Mouse (Mus musculus) forebrain, embryonic 14.5 days (tissue): ENCODE measurements around the gene Ptpn23. TPM values are rescaled to one million over a fixed set of nuclear protein-coding genes. Genes with fewer than 3 reads are reported as not detected.

ENCODE experiments used
- ATAC-seq: fragments of 200-750 bp; cut with Nextera tagmentation; 2 replicates; pipeline ENCODE4 v1.8.0; 2017; ENCODE audit warnings: mild to moderate bottlenecking, moderate library complexity
- DNase-seq: peaks from one replicate; pipeline ENCODE4 v3.0.0-alpha.2; 2015; ENCODE audit warnings: low spot score
- H3K27ac ChIP-seq: fragments of 300-500 bp; sonication (generic); 2 replicates; pipeline ENCODE4 v1.5.1; 2014; ENCODE audit warnings: low read depth, mild to moderate bottlenecking, control low read depth, low read length, moderate library complexity
- H3K27me3 ChIP-seq: fragments of 300-500 bp; sonication (generic); replicated peaks from 2 replicates; pipeline ENCODE4 v1.6.1; 2014; ENCODE audit warnings: low read length, control low read depth, mixed read lengths; ENCODE audit not compliant: control insufficient read depth, insufficient read depth
- H3K36me3 ChIP-seq: fragments of 300-500 bp; sonication (generic); 2 replicates; pipeline ENCODE4 v1.6.1; 2014; ENCODE audit warnings: low read length, control low read depth; ENCODE audit not compliant: control insufficient read depth, insufficient read depth
- H3K4me1 ChIP-seq: fragments of 300-500 bp; sonication (generic); 2 replicates; pipeline ENCODE4 v1.6.1; 2014; ENCODE audit warnings: antibody characterized with exemption, low read length, control low read depth; ENCODE audit not compliant: control insufficient read depth, insufficient read depth
- H3K4me2 ChIP-seq: fragments of 300-500 bp; sonication (generic); 2 replicates; pipeline ENCODE4 v1.6.1; 2014; ENCODE audit warnings: mild to moderate bottlenecking, control low read depth, low read length
- H3K4me3 ChIP-seq: fragments of 300-500 bp; sonication (generic); 2 replicates; pipeline ENCODE4 v1.5.1; 2014; ENCODE audit warnings: low read depth, low read length, control low read depth
- H3K9ac ChIP-seq: fragments of 300-500 bp; sonication (generic); 2 replicates; pipeline ENCODE4 v1.6.1; 2014; ENCODE audit warnings: mild to moderate bottlenecking, low read length, control low read depth, moderate library complexity
- H3K9me3 ChIP-seq: fragments of 300-500 bp; sonication (generic); replicated peaks from 2 replicates; pipeline ENCODE4 v1.6.1; 2016; ENCODE audit warnings: low read length, control low read depth, mixed read lengths; ENCODE audit not compliant: control insufficient read depth
- WGBS: fragments of 180-500 bp; shearing (Covaris S2); extraction: QIAGEN DNeasy Blood & Tissue Kit; methylation state at CpG from one replicate; pipeline ENCODE4 v1.1.7; 2014; 5-methylcytosine and 5-hydroxymethylcytosine counted together
- polyA plus RNA-seq: library from polyadenylated mRNA; unstranded; fragments of >200 nt; fragmentation: Nextera tagmentation; extraction: Ambion mirVana; gene quantifications from 2 replicates; pipeline ENCODE4 v1.2.1, GENCODE M21; 2014

The Ptpn23 gene
- polyA plus RNA-seq, 1 experiment from 2014 or later = 13.1 TPM

DNA sequence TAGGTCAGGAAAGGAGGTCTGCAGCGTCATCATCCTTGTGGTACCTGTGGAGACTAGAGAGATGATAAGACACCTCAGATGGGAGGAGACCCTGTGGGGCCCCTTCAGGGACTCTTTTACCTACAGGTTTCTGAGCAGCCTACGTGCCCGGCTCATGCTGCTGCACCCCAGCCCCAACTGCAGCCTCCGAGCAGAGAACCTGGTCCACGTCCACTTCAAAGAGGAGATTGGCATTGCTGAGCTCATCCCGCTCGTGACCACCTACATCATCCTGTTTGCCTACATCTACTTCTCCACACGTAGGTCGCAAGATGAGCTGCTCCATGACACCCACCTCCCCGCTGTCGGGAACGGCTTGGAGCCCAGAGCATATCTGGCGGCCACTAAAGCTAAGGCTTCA lies 34.1 kb downstream of the Ptpn23 start:
- Histone ChIP-seq H3K4me2 (no peak overlapping the region), H3K27ac (no peak overlapping the region), H3K27me3 (no peaks in the 10 kb centered on the region), H3K9ac (no peak overlapping the region), H3K4me3 (no peak overlapping the region), H3K4me1 (no peaks in the 10 kb centered on the region), H3K36me3 (peaks cover 61% of the 10 kb centered on the region), H3K9me3 (no peaks in the 10 kb centered on the region)
- DNase-seq (no peak), ATAC-seq (no peak)
- 96% methylated on average over 13 of the region's 13 CpGs for WGBS

DNA sequence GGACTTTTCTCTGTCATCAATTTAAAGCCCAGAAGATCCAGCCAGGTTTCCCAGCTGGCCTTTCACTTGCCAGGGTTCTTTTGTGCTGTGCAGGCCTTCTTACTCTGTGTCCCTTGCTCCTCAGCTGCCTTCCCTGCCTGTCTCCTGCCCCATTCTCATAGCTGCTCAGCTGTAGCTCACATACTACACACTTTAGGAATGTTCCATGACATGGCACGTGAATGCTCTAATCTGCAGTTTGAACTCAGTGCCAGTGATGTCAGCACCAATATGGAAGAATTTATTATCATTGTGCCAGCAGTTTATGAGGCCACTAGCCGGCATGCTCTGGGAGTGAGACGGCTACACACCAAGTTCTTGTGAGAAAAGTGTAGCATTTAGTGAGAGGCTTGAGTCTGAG lies 38.2 kb downstream of the Ptpn23 start:
- no peaks in the 10 kb centered on the region for H3K4me1 ChIP-seq
- no peaks in the 10 kb centered on the region for H3K9me3 ChIP-seq
- 92% methylated on average over 3 of the region's 3 CpGs for WGBS
- no peak overlapping the region for H3K9ac ChIP-seq
- H3K27me3 ChIP-seq = no peaks in the 10 kb centered on the region
- no peak overlapping the region for H3K4me2 ChIP-seq
- H3K4me3 ChIP-seq = no peak overlapping the region
- DNase-seq (no peak), ATAC-seq (no peak)
- H3K36me3 ChIP-seq = peaks cover 44% of the 10 kb centered on the region
- no peak overlapping the region for H3K27ac ChIP-seq

DNA sequence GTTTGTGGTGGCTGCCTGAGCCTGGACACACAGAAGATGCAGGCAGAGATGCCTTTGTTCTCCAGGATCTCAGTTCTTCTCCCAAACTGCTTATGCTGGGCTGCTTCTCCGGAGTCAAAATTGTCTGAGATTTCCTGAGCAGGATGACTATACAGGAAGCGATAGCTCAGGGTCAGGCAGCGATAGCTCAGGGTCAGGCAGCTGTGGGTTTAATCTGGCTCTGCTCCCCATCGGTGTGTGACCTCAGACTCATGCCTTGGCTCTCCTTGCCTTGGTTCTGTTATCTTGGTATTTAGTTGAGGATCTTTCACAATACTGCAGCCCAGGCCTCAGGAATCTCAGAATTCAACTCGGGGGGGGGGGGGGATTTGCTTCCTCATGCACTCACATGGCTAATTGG lies 41.3 kb downstream of the Ptpn23 start:
- no peak overlapping the region for H3K4me3 ChIP-seq
- H3K4me1 ChIP-seq = no peaks in the 10 kb centered on the region
- H3K9ac ChIP-seq = 0 out of 2 replicates have a peak overlapping the region, but pooled peaks have one; percentile 13
- WGBS = 89% methylated on average over 5 of the region's 5 CpGs
- H3K4me2 ChIP-seq = no peak overlapping the region
- peaks cover 36% of the 10 kb centered on the region for H3K36me3 ChIP-seq
- no peaks in the 10 kb centered on the region for H3K27me3 ChIP-seq
- H3K27ac ChIP-seq = no peak overlapping the region; the same call in 1 of the 2 replicates
- H3K9me3 ChIP-seq = no peaks in the 10 kb centered on the region
- DNase-seq (no peak), ATAC-seq (no peak)

DNA sequence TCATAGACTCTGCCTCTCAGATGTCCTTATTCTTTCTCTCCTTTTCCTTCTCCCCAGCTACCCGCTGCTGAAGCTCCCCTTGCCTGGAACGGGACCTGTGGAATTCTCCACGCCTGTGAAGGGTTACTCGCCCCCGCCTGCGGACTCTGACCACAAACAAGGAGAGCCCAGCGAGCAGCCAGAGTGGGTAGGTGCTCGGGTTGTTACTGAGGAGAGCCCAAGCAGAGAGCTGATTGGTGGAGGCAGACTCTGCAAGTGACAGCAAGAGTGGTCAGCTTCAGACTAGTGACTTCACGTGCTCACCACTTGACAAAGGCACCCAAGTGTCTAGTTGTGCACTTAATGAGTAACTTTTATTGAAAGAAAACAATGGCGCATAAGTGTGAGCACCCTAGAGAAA lies 45.7 kb downstream of the Ptpn23 start:
- Histone ChIP-seq H3K9ac (no peak overlapping the region), H3K9me3 (no peaks in the 10 kb centered on the region), H3K27me3 (no peaks in the 10 kb centered on the region), H3K4me3 (no peak overlapping the region), H3K4me2 (no peak overlapping the region), H3K36me3 (peaks cover 23% of the 10 kb centered on the region), H3K27ac (no peak overlapping the region), H3K4me1 (no peaks in the 10 kb centered on the region)
- 92% methylated on average over 10 of the region's 10 CpGs for WGBS
- DNase-seq (no peak), ATAC-seq (no peak)

DNA sequence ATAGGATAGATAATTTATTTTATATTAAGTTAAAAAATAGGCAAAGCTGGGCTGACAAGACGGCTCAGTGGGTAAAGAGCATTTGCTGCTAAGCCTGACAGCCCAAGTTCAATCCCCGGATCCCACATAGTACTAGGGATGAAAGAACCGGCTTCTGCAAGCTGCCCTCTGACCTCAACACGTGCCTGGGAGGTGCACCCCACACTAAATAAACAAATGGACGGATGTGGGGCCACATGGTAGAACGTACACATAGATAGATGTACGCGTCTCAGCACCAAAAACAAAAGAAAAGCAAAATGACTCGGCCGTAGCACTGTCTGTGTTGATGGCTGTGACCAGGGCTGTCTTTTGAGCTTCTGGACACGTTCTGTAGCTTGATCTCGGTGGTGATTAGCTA lies 46.7 kb downstream of the Ptpn23 start:
- H3K27ac ChIP-seq = no peak overlapping the region
- ATAC-seq (no peak), DNase-seq (no peak)
- no peaks in the 10 kb centered on the region for H3K27me3 ChIP-seq
- 88% methylated on average over 12 of the region's 12 CpGs for WGBS
- H3K4me1 ChIP-seq = no peaks in the 10 kb centered on the region
- H3K9me3 ChIP-seq = no peaks in the 10 kb centered on the region
- H3K4me2 ChIP-seq = no peak overlapping the region
- peaks cover 23% of the 10 kb centered on the region for H3K36me3 ChIP-seq
- H3K4me3 ChIP-seq = no peak overlapping the region
- no peak overlapping the region for H3K9ac ChIP-seq

GRCm38 (mm10) chr9:110358341-110358740 lies 49.7 kb downstream of the Ptpn23 start:
- Histone ChIP-seq H3K27ac (no peak overlapping the region), H3K4me1 (no peaks in the 10 kb centered on the region), H3K27me3 (no peaks in the 10 kb centered on the region), H3K9me3 (no peaks in the 10 kb centered on the region), H3K36me3 (peaks cover 30% of the 10 kb centered on the region), H3K4me3 (no peak overlapping the region), H3K4me2 (no peak overlapping the region), H3K9ac (no peak overlapping the region)
- ATAC-seq (no peak), DNase-seq (no peak)
- WGBS = 87% methylated on average over 2 of the region's 2 CpGs

GRCm38 (mm10) chr9:110351932-110352632 lies 55.9 kb downstream of the Ptpn23 start:
- WGBS = 86% methylated on average over 8 of the region's 8 CpGs
- no peaks in the 10 kb centered on the region for H3K27me3 ChIP-seq
- DNase-seq = peak; percentile 2
- no peak overlapping the region for H3K4me2 ChIP-seq
- H3K27ac ChIP-seq = no peak overlapping the region
- no peak for ATAC-seq
- no peak overlapping the region for H3K4me3 ChIP-seq
- H3K36me3 ChIP-seq = peaks cover 23% of the 10 kb centered on the region
- no peaks in the 10 kb centered on the region for H3K9me3 ChIP-seq
- no peaks in the 10 kb centered on the region for H3K4me1 ChIP-seq
- H3K9ac ChIP-seq = no peak overlapping the region

GRCm38 (mm10) chr9:110351350-110351749 lies 56.7 kb downstream of the Ptpn23 start:
- no peak overlapping the region for H3K4me3 ChIP-seq
- no peaks in the 10 kb centered on the region for H3K4me1 ChIP-seq
- H3K4me2 ChIP-seq = no peak overlapping the region
- no peaks in the 10 kb centered on the region for H3K27me3 ChIP-seq
- no peak overlapping the region for H3K9ac ChIP-seq
- DNase-seq = no peak
- H3K27ac ChIP-seq = no peak overlapping the region
- H3K36me3 ChIP-seq = peaks cover 21% of the 10 kb centered on the region
- 96% methylated on average over 2 of the region's 2 CpGs for WGBS
- no peaks in the 10 kb centered on the region for H3K9me3 ChIP-seq
- ATAC-seq = no peak

- H3K9ac ChIP-seq = no peak overlapping the region
- WGBS = 92% methylated on average over 5 of the region's 5 CpGs
- no peak overlapping the region for H3K4me2 ChIP-seq
- H3K27me3 ChIP-seq = no peaks in the 10 kb centered on the region
- no peaks in the 10 kb centered on the region for H3K4me1 ChIP-seq
- peaks cover 15% of the 10 kb centered on the region for H3K36me3 ChIP-seq
- no peak overlapping the region for H3K27ac ChIP-seq
- no peaks in the 10 kb centered on the region for H3K9me3 ChIP-seq
- no peak for DNase-seq
- no peak for ATAC-seq
- no peak overlapping the region for H3K4me3 ChIP-seq
Observed at GRCm38 (mm10) chr9:110350612-110351011, 57.4 kb downstream of the Ptpn23 start.
